ENCODE assay signal across 19 mouse cellular contexts in genomic region chr2:163770731-163771130, GRCm38 (mm10). TPM values are rescaled to one million over a fixed set of nuclear protein-coding genes. Genes with fewer than 3 reads are reported as not detected.
"Had no signal": no experiment of that assay in that cellular context is flagged by ENCODE, and none has a peak within 500 bp of the region (broad histone marks: within the 10 kb centered on the region; RNA-seq: fewer than 3 reads in every experiment).

No protein-coding gene starts in this region.

- DNase-seq: liver, embryonic 13.5 days; liver, postnatal 0 days; lung, embryonic 14.5 days; lung, postnatal 10 days; lung, postnatal 4 days; midbrain, embryonic 14.5 days; retina, postnatal 1 day; right cerebral cortex, adult 18-20 months; right cerebral cortex, postnatal 25 days; right cerebral cortex, postnatal 4 days; spleen, adult 18-20 months had no signal

- H3K27me3 ChIP-seq: liver, embryonic 13.5 days; neural tube, embryonic 13.5 days; neural tube, embryonic 15.5 days had no signal

- H3K4me3 ChIP-seq: liver, embryonic 13.5 days; liver, embryonic 15.5 days; midbrain, embryonic 10.5 days; midbrain, embryonic 12.5 days; myocyte; neural tube, embryonic 13.5 days; neural tube, embryonic 15.5 days had no signal

- H3K36me3 ChIP-seq: liver, embryonic 13.5 days; liver, embryonic 15.5 days; midbrain, embryonic 10.5 days; midbrain, embryonic 12.5 days; neural tube, embryonic 13.5 days; neural tube, embryonic 15.5 days had no signal

- H3K4me1 ChIP-seq: liver, embryonic 13.5 days; liver, embryonic 15.5 days; midbrain, embryonic 10.5 days; midbrain, embryonic 12.5 days; neural tube, embryonic 13.5 days; neural tube, embryonic 15.5 days had no signal

- H3K27ac ChIP-seq: liver, embryonic 13.5 days; liver, embryonic 15.5 days; midbrain, embryonic 10.5 days; midbrain, embryonic 12.5 days; neural tube, embryonic 13.5 days; neural tube, embryonic 15.5 days had no signal

RNA-seq across cellular contexts. Expression of gene Ccn5, which starts 49.9 kb away (rescaled TPM):
- polyA plus RNA-seq: liver, embryonic 11.5 days; small intestine, adult 2 months had no signal
